Mouse (Mus musculus) testis, adult 2 months (tissue): ENCODE results near the gene Ppard. TPM values are rescaled to one million over a fixed set of nuclear protein-coding genes. Genes with fewer than 3 reads are reported as not detected.

Source experiments
- H3K27ac ChIP-seq: fragments of 200-500 bp; 2 replicates; pipeline ENCODE4 v1.5.1; 2012; ENCODE audit warnings: low read depth, low read length; ENCODE audit not compliant: control insufficient read depth, insufficient read depth
- H3K27me3 ChIP-seq: fragments of 200-500 bp; 2 replicates; pipeline ENCODE4 v1.6.1; 2012; ENCODE audit warnings: mild to moderate bottlenecking, low read length, moderate library complexity; ENCODE audit not compliant: control insufficient read depth, insufficient read depth
- H3K36me3 ChIP-seq: fragments of 200-500 bp; 2 replicates; pipeline ENCODE4 v1.6.1; 2012; ENCODE audit warnings: mild to moderate bottlenecking, low read length; ENCODE audit not compliant: control insufficient read depth, insufficient read depth
- H3K4me1 ChIP-seq: fragments of 200-500 bp; 2 replicates; pipeline ENCODE4 v1.6.1; 2012; ENCODE audit warnings: low read length; ENCODE audit not compliant: control insufficient read depth, insufficient read depth
- H3K4me3 ChIP-seq: fragments of 200-500 bp; 2 replicates; pipeline ENCODE4 v1.5.1; 2012; ENCODE audit warnings: low read depth, mild to moderate bottlenecking, low read length, moderate library complexity, mixed read lengths; ENCODE audit not compliant: control insufficient read depth
- CTCF ChIP-seq: fragments of 200-500 bp; IDR thresholded peaks from 2 replicates; pipeline ENCODE4 v1.5.1; 2012; ENCODE audit warnings: low read depth, mild to moderate bottlenecking, inconsistent platforms, low read length, moderate library complexity; ENCODE audit not compliant: control insufficient read depth, insufficient read depth, insufficient replicate concordance
- POLR2A ChIP-seq: fragments of 200-500 bp; IDR thresholded peaks from 2 replicates; pipeline ENCODE4 v1.6.1; 2012; ENCODE audit warnings: low read depth, mild to moderate bottlenecking, inconsistent platforms, low read length, moderate library complexity; ENCODE audit not compliant: control insufficient read depth
- polyA plus RNA-seq: library from polyadenylated mRNA; depleted of rRNA; stranded (reverse); fragments of >200 nt; gene quantifications from 2 replicates; pipeline ENCODE4 v1.2.3, GENCODE M21; 2012

Ppard gene
- polyA plus RNA-seq, 1 experiment = 3.1 TPM

DNA sequence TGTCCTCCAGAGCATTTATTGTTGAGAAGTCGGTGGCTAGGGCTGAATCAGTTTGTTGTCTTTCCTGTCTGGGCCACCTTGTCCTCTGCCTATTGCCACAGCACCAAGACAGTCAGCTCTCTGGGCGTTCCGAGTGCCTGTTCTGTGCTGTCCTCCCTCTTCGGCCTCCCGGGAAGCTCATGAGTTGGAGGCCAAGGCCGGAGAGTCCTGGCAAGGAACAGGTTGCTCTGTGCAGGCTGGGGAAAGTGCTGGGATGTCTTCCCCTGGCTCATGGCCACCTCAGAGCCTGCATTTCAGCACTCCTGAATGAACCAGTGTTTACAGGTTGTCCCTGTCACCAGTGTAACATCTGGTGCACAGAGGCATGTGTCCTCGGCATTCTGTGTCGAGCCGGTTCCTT lies 39.8 kb downstream of the Ppard start:
- H3K4me3 ChIP-seq = peak overlapping the region; percentile 6
- TF ChIP-seq CTCF (no peak), POLR2A (no peak)
- H3K27me3 ChIP-seq = no peaks in the 10 kb centered on the region
- no peaks in the 10 kb centered on the region for H3K36me3 ChIP-seq
- H3K4me1 ChIP-seq = peaks cover 5% of the 10 kb centered on the region
- H3K27ac ChIP-seq = peak overlapping the region; percentile 12; the same call in 1 of the 2 replicates

DNA sequence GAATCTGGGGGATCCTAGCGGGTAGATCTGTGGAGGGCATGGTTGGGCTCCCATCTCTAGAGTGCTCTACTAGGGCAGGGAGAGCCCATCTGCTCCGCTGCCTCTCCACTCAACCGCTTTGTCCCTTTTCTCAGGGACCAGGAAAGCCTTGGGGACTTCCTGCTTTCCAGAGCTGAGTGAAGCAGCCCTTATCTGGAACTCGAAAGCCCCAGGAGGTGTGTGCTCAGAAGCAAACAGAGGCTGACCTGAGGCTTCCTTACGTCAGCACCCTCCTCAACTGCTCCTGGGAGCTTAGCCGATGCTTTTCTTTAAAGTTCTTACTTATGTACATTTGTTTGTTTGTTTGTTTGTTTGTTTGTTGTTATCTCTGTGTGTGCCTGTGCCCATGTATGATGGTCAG lies 40.3 kb downstream of the Ppard start:
- H3K4me1 ChIP-seq = peaks cover 5% of the 10 kb centered on the region
- peak overlapping the region; percentile 1 for H3K4me3 ChIP-seq
- H3K27ac ChIP-seq = no peak overlapping the region
- H3K27me3 ChIP-seq = no peaks in the 10 kb centered on the region
- TF ChIP-seq POLR2A (no peak), CTCF (no peak)
- no peaks in the 10 kb centered on the region for H3K36me3 ChIP-seq

DNA sequence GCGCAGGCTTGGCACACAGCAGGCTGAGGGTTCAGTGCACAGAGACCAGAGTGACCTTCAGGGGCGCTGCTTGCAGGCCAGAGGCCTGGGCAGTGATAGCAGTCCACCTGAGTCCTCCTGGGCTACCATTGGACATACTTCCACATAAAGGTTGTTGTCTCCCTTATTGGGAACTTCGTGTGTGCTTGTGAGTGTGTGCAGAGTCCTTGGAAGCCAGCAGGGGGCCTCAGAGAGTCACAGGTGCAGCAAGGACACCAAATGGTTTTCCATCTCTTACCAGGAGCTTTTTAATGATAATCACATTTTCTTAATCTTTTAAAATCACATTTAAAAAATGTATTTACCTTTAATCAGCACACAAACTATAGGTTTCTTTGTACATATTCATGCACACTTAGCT lies 42.2 kb downstream of the Ppard start:
- peak; percentile 63; the same call in 1 of the 2 replicates for TF ChIP-seq CTCF
- no peak for TF ChIP-seq POLR2A
- Histone ChIP-seq H3K4me3 (no peak overlapping the region), H3K27me3 (no peaks in the 10 kb centered on the region), H3K27ac (no peak overlapping the region), H3K36me3 (no peaks in the 10 kb centered on the region), H3K4me1 (peaks cover 6% of the 10 kb centered on the region)

DNA sequence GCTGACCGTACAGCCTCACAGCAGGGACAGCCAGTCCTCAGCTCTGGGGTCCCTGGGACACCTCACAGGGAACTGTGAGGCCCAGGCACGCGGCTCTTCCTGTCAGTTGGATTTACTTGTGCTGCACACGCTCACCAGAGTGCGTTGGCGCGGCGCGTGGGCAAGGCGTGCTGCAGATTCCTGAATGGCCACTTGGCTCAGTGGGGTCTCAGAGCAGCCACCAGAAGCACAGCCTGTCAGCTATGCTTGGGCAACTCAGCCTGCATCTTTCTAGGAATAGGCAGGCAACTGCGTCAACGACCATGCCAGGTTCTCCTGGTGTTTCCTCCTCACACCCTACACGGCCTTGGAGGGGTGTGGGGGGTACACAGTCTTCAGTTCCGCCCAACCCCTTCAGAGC lies 44.7 kb downstream of the Ppard start:
- Histone ChIP-seq H3K36me3 (no peaks in the 10 kb centered on the region), H3K27ac (no peak overlapping the region), H3K4me3 (no peak overlapping the region), H3K4me1 (peaks cover 3% of the 10 kb centered on the region; the same call in 1 of the 2 replicates), H3K27me3 (no peaks in the 10 kb centered on the region)
- TF ChIP-seq POLR2A (no peak), CTCF (no peak)

DNA sequence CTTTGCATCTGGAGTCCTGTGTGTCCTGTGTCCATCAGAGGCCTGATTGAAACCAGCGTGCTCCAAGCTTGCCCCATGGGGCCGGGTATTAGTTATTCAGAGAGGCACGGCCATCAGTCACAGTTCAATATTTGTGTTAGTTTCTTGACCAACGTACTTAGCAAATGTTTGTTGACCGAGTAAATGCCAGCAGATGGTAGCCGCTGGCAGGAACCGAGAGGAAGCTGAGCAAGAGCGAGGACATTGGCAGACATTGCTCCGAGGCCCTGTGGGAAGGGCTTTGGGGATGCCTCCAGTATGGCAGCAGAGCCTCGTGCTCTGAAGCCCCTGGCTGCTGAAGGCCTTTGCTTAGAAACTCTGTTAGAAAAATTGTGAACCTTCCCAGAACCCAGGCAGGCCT lies 45.2 kb downstream of the Ppard start:
- TF ChIP-seq CTCF (no peak), POLR2A (no peak)
- H3K27me3 ChIP-seq = no peaks in the 10 kb centered on the region
- H3K4me1 ChIP-seq = peaks cover 3% of the 10 kb centered on the region; the same call in 1 of the 2 replicates
- no peak overlapping the region for H3K4me3 ChIP-seq
- H3K36me3 ChIP-seq = no peaks in the 10 kb centered on the region
- H3K27ac ChIP-seq = no peak overlapping the region

DNA sequence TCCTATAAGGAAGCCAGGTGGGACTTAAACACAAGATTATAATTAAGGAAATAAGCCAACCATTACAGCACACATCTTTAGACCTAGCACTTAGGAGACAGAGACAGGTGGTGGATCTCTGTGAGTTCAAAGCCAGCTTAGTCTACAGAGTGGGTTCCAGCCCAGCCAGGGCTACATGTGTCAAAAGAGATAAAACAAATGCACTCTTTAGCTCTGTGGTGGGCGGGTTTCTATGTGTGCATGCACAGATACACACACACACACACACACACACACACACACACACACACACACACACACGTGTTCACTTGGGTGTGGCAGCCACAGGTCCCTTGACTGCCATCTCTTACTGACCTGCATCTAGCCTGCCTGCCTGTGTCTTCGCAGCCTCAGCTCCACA lies 45.7 kb downstream of the Ppard start:
- Histone ChIP-seq H3K4me1 (peaks cover 3% of the 10 kb centered on the region; the same call in 1 of the 2 replicates), H3K27ac (no peak overlapping the region), H3K4me3 (no peak overlapping the region), H3K27me3 (no peaks in the 10 kb centered on the region), H3K36me3 (no peaks in the 10 kb centered on the region)
- TF ChIP-seq POLR2A = no peak
- no peak for TF ChIP-seq CTCF

DNA sequence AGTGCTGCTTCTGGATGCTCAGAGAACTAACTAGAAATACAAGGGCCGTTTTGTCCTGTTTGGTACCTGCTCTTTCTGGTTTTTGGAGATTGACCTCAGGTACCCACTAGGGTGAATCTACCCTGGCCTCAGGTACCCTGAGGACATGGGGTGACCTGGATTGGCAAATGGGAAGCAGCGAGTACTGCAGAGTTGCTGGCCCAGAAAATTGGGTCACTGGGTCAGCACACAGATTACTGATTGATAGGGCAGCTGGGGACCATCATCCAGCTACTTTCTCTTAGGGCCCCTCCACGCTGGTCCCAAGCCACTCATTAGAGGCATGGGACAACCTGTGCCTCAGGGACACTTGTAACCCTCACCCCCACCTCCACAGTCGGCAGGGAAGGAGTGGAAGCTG lies 46.7 kb downstream of the Ppard start:
- Histone ChIP-seq H3K4me1 (peaks cover 3% of the 10 kb centered on the region; the same call in 1 of the 2 replicates), H3K27ac (no peak overlapping the region), H3K27me3 (no peaks in the 10 kb centered on the region), H3K36me3 (no peaks in the 10 kb centered on the region), H3K4me3 (no peak overlapping the region)
- TF ChIP-seq POLR2A (no peak), CTCF (no peak)
